Mouse (Mus musculus) limb, embryonic 13.5 days (tissue): ENCODE data around the gene 4931414P19Rik. TPM values are rescaled to one million over a fixed set of nuclear protein-coding genes. Genes with fewer than 3 reads are reported as not detected.
A peak's percentile ranks its signal among the peaks of the same experiment; 100 is the strongest.
"Not testable (repeated sequence)": the region's sequence is repeated elsewhere in the genome, so short reads cannot be mapped to it uniquely, and the experiment has no call there.

Experiments
- ATAC-seq: fragments of 200-750 bp; cut with Nextera tagmentation; 2 replicates; pipeline ENCODE4 v1.8.0; 2017; ENCODE audit warnings: low read depth, moderate number of reproducible peaks, moderate TSS enrichment; ENCODE audit not compliant: low FRiP score
- H3K27ac ChIP-seq: fragments of 300-500 bp; sonication (generic); 2 replicates; pipeline ENCODE4 v1.5.1; 2015; ENCODE audit warnings: inconsistent platforms, mild to moderate bottlenecking, moderate library complexity
- H3K27me3 ChIP-seq: fragments of 300-500 bp; sonication (generic); 2 replicates; pipeline ENCODE4 v1.6.1; 2015; ENCODE audit warnings: mild to moderate bottlenecking, inconsistent platforms
- H3K36me3 ChIP-seq: fragments of 300-500 bp; sonication (generic); 2 replicates; pipeline ENCODE4 v1.6.1; 2015; ENCODE audit warnings: inconsistent platforms, mild to moderate bottlenecking, moderate library complexity
- H3K4me1 ChIP-seq: fragments of 300-500 bp; sonication (generic); 2 replicates; pipeline ENCODE4 v1.6.1; 2015; ENCODE audit warnings: inconsistent platforms
- H3K4me2 ChIP-seq: fragments of 300-500 bp; sonication (generic); replicated peaks from 2 replicates; pipeline ENCODE4 v1.6.1; 2015; ENCODE audit warnings: inconsistent platforms, mild to moderate bottlenecking, moderate library complexity
- H3K4me3 ChIP-seq: fragments of 300-500 bp; sonication (generic); 2 replicates; pipeline ENCODE4 v1.5.1; 2015; ENCODE audit warnings: moderate library complexity, mild to moderate bottlenecking, inconsistent platforms
- H3K9ac ChIP-seq: fragments of 300-500 bp; sonication (generic); 2 replicates; pipeline ENCODE4 v1.6.1; 2015; ENCODE audit warnings: mild to moderate bottlenecking, inconsistent platforms
- H3K9me3 ChIP-seq: fragments of 300-500 bp; sonication (generic); 2 replicates; pipeline ENCODE4 v1.6.1; 2016; ENCODE audit warnings: inconsistent platforms
- WGBS: fragments of 180-500 bp; shearing (Covaris S2); methylation state at CpG from one replicate; pipeline ENCODE4 v1.1.7; 2015; 5-methylcytosine and 5-hydroxymethylcytosine counted together
- polyA plus RNA-seq: library from polyadenylated mRNA; unstranded; fragments of >200 nt; fragmentation: Nextera tagmentation; extraction: Ambion mirVana; gene quantifications from 2 replicates; pipeline ENCODE4 v1.2.1, GENCODE M21; 2015

Gene 4931414P19Rik
- polyA plus RNA-seq, 1 experiment from 2014 or later, result 7.6 TPM

DNA sequence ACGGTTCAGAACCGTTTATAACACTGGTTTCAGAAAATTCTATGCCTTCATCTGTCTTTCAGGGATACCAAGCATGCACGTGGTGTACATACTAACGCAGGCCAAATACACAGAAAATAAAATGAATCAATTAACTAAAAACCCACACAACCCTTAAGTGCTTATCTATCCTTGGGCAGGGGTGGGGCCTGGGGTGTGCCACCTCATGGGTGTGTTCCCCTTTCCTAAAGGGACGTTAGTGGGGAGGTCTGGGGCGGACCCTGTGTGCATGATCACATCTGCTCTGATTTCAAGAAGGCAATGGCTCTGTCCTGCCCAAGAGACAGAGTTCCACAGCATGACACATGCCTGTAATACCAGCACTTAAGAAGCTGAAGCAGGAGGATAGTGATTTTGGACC lies 17.5 kb upstream of the 4931414P19Rik start:
- ATAC-seq, result no peak
- WGBS, result 88% methylated on average over 6 of the region's 6 CpGs

GRCm38 (mm10) chr14:54621133-54621532 lies 15.3 kb upstream of the 4931414P19Rik start, which contains the start of gene Psmb11:
TSS of gene Psmb11 (plus strand) at chr14:54621433.
- Histone ChIP-seq H3K27ac (no peak within 1 kb of the TSS), H3K9me3 (no peaks in the 10 kb centered on the region), H3K9ac (no peak within 1 kb of the TSS), H3K4me3 (no peak within 1 kb of the TSS), H3K4me2 (no peak within 1 kb of the TSS), H3K4me1 (peaks cover 11% of the 10 kb centered on the region), H3K36me3 (peaks cover 3% of the 10 kb centered on the region), H3K27me3 (no peaks in the 10 kb centered on the region)
- 86% methylated on average over 1 of the region's 1 CpGs for WGBS
- no peak for ATAC-seq

More for the DNA sequence above, 17.5 kb upstream of the 4931414P19Rik start:
- no peaks in the 10 kb centered on the region for H3K4me1 ChIP-seq
- no peak overlapping the region for H3K27ac ChIP-seq
- H3K9me3 ChIP-seq, result no peaks in the 10 kb centered on the region
- H3K36me3 ChIP-seq, result no peaks in the 10 kb centered on the region
- no peak overlapping the region for H3K9ac ChIP-seq
- H3K4me3 ChIP-seq, result no peak overlapping the region
- H3K4me2 ChIP-seq, result no peak overlapping the region
- no peaks in the 10 kb centered on the region for H3K27me3 ChIP-seq

GRCm38 (mm10) chr14:54617897-54618365 lies 12.1 kb upstream of the 4931414P19Rik start, which contains the start of gene Psmb5:
TSS of gene Psmb5 (minus strand) at chr14:54618022.
- Histone ChIP-seq H3K4me2 (peak within 1 kb of the TSS; percentile 81), H3K9ac (peak within 1 kb of the TSS; percentile 89), H3K27ac (peak within 1 kb of the TSS; percentile 79; the same call in 1 of the 2 replicates), H3K27me3 (no peaks in the 10 kb centered on the region), H3K9me3 (no peaks in the 10 kb centered on the region), H3K36me3 (peaks cover 29% of the 10 kb centered on the region), H3K4me3 (peak within 1 kb of the TSS; percentile 79), H3K4me1 (peaks cover 12% of the 10 kb centered on the region)
- WGBS, result under 1% methylated on average over 25 of the region's 25 CpGs
- ATAC-seq, result peak; percentile 91

DNA sequence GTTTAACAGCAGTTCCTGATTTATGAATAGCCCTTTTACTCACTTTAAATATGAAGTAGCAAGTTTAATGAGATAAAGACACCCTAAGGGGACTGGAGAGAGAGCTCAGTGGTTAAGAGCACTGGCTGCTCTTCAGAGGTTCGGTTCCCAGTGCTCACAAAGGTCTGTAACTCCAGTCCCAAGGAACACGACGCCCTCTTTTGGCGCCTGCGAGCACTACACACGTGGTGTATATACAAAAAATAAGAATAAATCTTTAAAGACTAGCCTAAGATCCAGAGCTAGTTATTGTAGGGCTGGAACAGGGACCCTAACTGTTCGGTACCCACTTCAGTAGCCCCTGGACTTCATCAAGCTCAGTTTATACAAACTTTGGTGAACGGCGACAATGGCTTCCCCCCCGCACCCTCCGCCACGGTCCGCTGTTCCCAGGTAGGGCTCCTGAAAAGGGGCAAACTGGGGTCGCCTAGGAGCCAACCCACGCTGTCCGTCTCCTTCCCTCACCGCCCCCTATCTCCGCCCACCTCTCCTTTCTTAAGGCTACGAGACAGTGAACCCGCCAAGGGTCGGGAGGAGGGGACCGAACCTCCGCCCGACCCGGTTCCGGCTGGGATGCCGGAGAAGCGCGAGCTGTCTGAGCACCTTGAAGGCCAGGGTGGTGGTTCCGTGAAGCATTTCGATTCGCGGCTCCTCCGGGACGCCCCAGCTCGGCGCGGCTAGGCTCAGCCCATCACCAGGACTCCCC lies 11.5 kb upstream of the 4931414P19Rik start:
- ATAC-seq, result peak; percentile 45
- WGBS, result 2% methylated on average over 38 of the region's 38 CpGs

DNA sequence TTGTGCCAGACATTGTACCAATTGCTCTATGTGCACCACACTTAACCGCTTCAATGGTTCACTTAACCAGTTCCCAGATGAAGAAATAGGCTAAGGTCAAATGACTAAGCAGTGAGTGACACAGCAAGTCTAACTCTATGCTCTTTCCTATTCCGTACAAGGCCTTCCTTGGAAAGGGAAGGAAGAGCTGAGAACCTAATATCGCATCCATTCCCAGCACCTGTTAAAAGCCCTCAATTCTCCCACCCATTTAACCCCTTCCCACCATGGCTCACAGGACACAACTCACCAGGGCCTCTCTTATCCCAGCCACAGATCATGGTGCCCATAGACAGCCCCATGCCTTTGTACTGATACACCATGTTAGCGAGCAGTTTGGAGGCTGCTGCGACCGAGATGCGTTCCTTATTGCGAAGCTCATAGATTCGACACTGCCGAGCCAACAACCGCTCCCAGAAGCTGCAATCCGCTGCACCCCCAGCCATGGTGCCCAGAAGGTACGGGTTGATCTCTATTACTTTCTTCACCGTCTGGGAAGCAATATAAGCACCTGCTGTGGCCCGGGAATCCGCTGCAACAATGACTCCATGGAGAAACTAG lies 10.5 kb upstream of the 4931414P19Rik start:
- Histone ChIP-seq H3K9ac (no peak overlapping the region), H3K4me2 (peak overlapping the region; percentile 81), H3K27me3 (no peaks in the 10 kb centered on the region), H3K36me3 (peaks cover 42% of the 10 kb centered on the region), H3K4me3 (peak overlapping the region; percentile 79), H3K27ac (no peak overlapping the region), H3K9me3 (no peaks in the 10 kb centered on the region), H3K4me1 (peaks cover 12% of the 10 kb centered on the region)
- WGBS, result 89% methylated on average over 16 of the region's 16 CpGs
- no peak for ATAC-seq

More for the DNA sequence above, 11.5 kb upstream of the 4931414P19Rik start:
- Histone ChIP-seq H3K27ac (peak overlapping the region; percentile 79; the same call in 1 of the 2 replicates), H3K9ac (peak overlapping the region; percentile 89), H3K4me3 (peak overlapping the region; percentile 79), H3K4me1 (peaks cover 12% of the 10 kb centered on the region), H3K27me3 (no peaks in the 10 kb centered on the region), H3K4me2 (peak overlapping the region; percentile 81), H3K36me3 (peaks cover 35% of the 10 kb centered on the region), H3K9me3 (no peaks in the 10 kb centered on the region)

DNA sequence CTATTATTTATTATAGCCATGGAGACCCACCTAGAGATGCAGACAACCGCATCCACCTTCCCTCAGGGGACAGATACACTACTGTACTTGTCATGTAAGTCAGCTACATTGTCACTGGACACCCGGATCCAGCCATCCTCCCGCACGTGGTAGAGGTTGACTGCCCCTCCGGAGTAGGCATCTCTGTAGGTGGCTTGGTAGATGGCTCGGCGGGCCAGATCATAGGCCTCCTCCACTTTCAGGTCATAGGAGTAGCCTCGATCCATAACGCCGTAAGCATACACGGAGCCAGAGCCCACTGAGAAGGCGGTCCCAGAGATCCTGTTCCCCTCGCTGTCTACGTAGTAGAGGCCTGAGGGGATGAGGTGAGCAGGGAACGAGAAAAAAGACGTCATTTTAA lies 8.3 kb upstream of the 4931414P19Rik start:
- peaks cover 12% of the 10 kb centered on the region for H3K4me1 ChIP-seq
- 94% methylated on average over 16 of the region's 16 CpGs for WGBS
- not testable (repeated sequence) for H3K27me3 ChIP-seq, H3K9ac ChIP-seq, H3K27ac ChIP-seq, H3K4me3 ChIP-seq, H3K4me2 ChIP-seq, ATAC-seq, H3K9me3 ChIP-seq
- peaks cover 57% of the 10 kb centered on the region for H3K36me3 ChIP-seq

DNA sequence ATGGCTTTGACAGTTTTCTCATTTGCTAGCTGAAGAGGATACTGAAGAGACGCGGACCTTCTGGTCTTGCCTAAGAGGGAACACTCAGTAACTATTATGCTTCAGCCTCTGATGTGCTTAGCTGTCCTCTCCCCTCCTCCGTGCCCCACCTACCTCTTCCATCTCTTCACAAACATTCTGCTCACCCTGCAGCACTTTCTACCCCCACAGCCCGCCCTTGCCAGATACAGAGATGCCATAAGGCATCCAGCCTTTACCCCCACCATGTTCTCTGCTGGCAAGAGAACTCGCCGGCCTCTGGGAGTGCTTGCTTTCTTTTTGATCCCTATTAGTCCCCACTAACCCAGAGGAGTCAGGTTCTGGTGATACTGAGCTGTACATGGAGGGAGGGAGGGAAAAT lies 4.9 kb upstream of the 4931414P19Rik start:
- 82% methylated on average over 6 of the region's 6 CpGs for WGBS
- Histone ChIP-seq H3K4me1 (no peaks in the 10 kb centered on the region), H3K9ac (no peak overlapping the region), H3K9me3 (no peaks in the 10 kb centered on the region), H3K27me3 (no peaks in the 10 kb centered on the region), H3K27ac (no peak overlapping the region), H3K4me2 (no peak overlapping the region), H3K36me3 (peaks cover 49% of the 10 kb centered on the region), H3K4me3 (no peak overlapping the region)
- no peak for ATAC-seq

GRCm38 (mm10) chr14:54609962-54610361 lies 4.2 kb upstream of the 4931414P19Rik start:
- WGBS, result 78% methylated on average over 4 of the region's 4 CpGs

DNA sequence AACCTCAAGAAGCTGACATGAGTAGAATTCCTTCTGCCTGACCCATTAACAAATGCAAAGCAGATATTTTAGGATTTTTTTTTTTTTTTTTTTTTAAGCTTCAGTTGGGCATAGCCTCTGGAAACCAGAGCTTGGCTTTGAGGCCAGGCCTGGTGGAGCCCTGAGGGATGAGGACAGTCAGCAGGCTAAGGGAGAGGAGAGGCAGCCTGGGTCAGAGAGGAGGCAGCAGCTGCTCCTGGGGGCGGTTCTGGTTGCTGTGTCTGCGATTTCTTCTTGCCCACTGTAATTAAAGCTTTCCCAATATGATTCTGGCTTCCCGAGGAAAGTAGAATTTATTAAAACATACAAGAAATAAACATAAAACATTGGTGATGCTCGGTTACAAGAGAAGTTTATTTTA lies 3.5 kb upstream of the 4931414P19Rik start:
- no peak for ATAC-seq
- WGBS, result 72% methylated on average over 4 of the region's 4 CpGs
- H3K27ac ChIP-seq, result no peak overlapping the region; the same call in 1 of the 2 replicates

More at GRCm38 (mm10) chr14:54609962-54610361, 4.2 kb upstream of the 4931414P19Rik start:
- Histone ChIP-seq H3K4me2 (no peak overlapping the region), H3K4me3 (no peak overlapping the region), H3K27me3 (no peaks in the 10 kb centered on the region), H3K4me1 (no peaks in the 10 kb centered on the region), H3K36me3 (peaks cover 42% of the 10 kb centered on the region), H3K9ac (no peak overlapping the region), H3K27ac (no peak overlapping the region), H3K9me3 (no peaks in the 10 kb centered on the region)
- ATAC-seq, result no peak

GRCm38 (mm10) chr14:54607226-54607625 lies 1.4 kb upstream of the 4931414P19Rik start:
- 56% methylated on average over 8 of the region's 8 CpGs for WGBS
- no peaks in the 10 kb centered on the region for H3K27me3 ChIP-seq
- H3K9ac ChIP-seq, result no peak overlapping the region
- H3K9me3 ChIP-seq, result no peaks in the 10 kb centered on the region
- no peak for ATAC-seq
- peaks cover 22% of the 10 kb centered on the region for H3K36me3 ChIP-seq
- H3K4me1 ChIP-seq, result peaks cover 16% of the 10 kb centered on the region
- H3K27ac ChIP-seq, result no peak overlapping the region; the same call in 1 of the 2 replicates
- H3K4me3 ChIP-seq, result no peak overlapping the region
- no peak overlapping the region for H3K4me2 ChIP-seq

More for the DNA sequence above, 3.5 kb upstream of the 4931414P19Rik start:
- H3K4me3 ChIP-seq, result no peak overlapping the region
- H3K36me3 ChIP-seq, result peaks cover 35% of the 10 kb centered on the region
- peaks cover 3% of the 10 kb centered on the region for H3K4me1 ChIP-seq
- H3K9ac ChIP-seq, result no peak overlapping the region
- H3K27me3 ChIP-seq, result no peaks in the 10 kb centered on the region
- no peaks in the 10 kb centered on the region for H3K9me3 ChIP-seq
- H3K4me2 ChIP-seq, result no peak overlapping the region

- peaks cover 17% of the 10 kb centered on the region for H3K4me1 ChIP-seq
- H3K9ac ChIP-seq, result no peak overlapping the region
- peak overlapping the region; percentile 57 for H3K4me2 ChIP-seq
- no peaks in the 10 kb centered on the region for H3K27me3 ChIP-seq
- peak overlapping the region; percentile 65 for H3K4me3 ChIP-seq
- 83% methylated on average over 8 of the region's 8 CpGs for whole genome bisulfite sequencing
- H3K36me3 ChIP-seq, result peaks cover 12% of the 10 kb centered on the region
- ATAC-seq, result no peak
- no peaks in the 10 kb centered on the region for H3K9me3 ChIP-seq
- H3K27ac ChIP-seq, result peak overlapping the region; percentile 65
These were observed 2.1 kb downstream of the 4931414P19Rik start for GRCm38 (mm10) chr14:54603686-54604085.

GRCm38 (mm10) chr14:54603038-54603654 lies 2.6 kb downstream of the 4931414P19Rik start:
- H3K4me2 ChIP-seq, result peak overlapping the region; percentile 57
- peak overlapping the region; percentile 94 for H3K27ac ChIP-seq
- H3K27me3 ChIP-seq, result no peaks in the 10 kb centered on the region
- no peaks in the 10 kb centered on the region for H3K9me3 ChIP-seq
- H3K4me3 ChIP-seq, result peak overlapping the region; percentile 65
- peaks cover 13% of the 10 kb centered on the region for H3K36me3 ChIP-seq
- H3K9ac ChIP-seq, result peak overlapping the region; percentile 83
- WGBS, result under 1% methylated on average over 46 of the region's 46 CpGs
- peaks cover 17% of the 10 kb centered on the region for H3K4me1 ChIP-seq
- ATAC-seq, result peak; percentile 99
